Mouse (Mus musculus) small intestine, adult 2 months (tissue): ENCODE measurements around the gene Cdc42ep4. TPM values are rescaled to one million over a fixed set of nuclear protein-coding genes. Genes with fewer than 3 reads are reported as not detected.

Experiments used
- H3K27ac ChIP-seq: fragments of 200-500 bp; 2 replicates; pipeline ENCODE4 v1.5.1; 2012; ENCODE audit warnings: low read depth, low read length, control low read depth, inconsistent platforms; ENCODE audit not compliant: insufficient read depth
- H3K27me3 ChIP-seq: fragments of 200-500 bp; 2 replicates; pipeline ENCODE4 v1.6.1; 2012; ENCODE audit warnings: mild to moderate bottlenecking, moderate library complexity, low read length, inconsistent platforms; ENCODE audit not compliant: control insufficient read depth, insufficient read depth
- H3K36me3 ChIP-seq: fragments of 200-500 bp; 2 replicates; pipeline ENCODE4 v1.6.1; 2012; ENCODE audit warnings: mild to moderate bottlenecking, low read length, control low read depth, inconsistent platforms; ENCODE audit not compliant: control insufficient read depth, insufficient read depth
- H3K4me1 ChIP-seq: fragments of 200-500 bp; 2 replicates; pipeline ENCODE4 v1.6.1; 2012; ENCODE audit warnings: low read length, inconsistent platforms, mixed read lengths; ENCODE audit not compliant: control insufficient read depth, insufficient read depth, insufficient read length
- H3K4me3 ChIP-seq: fragments of 200-500 bp; 2 replicates; pipeline ENCODE4 v1.5.1; 2012; ENCODE audit warnings: low read depth, mild to moderate bottlenecking, control low read depth, inconsistent platforms, low read length, moderate library complexity
- CTCF ChIP-seq: fragments of 200-500 bp; IDR thresholded peaks from 2 replicates; pipeline ENCODE4 v1.5.1; 2012; ENCODE audit warnings: low read depth, mild to moderate bottlenecking, control low read depth, inconsistent platforms, low read length, moderate library complexity, mixed read lengths; ENCODE audit not compliant: insufficient replicate concordance, insufficient read length; ENCODE audit errors: extremely low read depth
- POLR2A ChIP-seq: fragments of 200-500 bp; IDR thresholded peaks from 2 replicates; pipeline ENCODE4 v1.6.1; 2012; ENCODE audit warnings: low read depth, mild to moderate bottlenecking, control low read depth, inconsistent platforms, low read length, moderate library complexity
- WGBS: fragments of 180-500 bp; shearing (Covaris S2); methylation state at CpG from one replicate; pipeline ENCODE4 v1.1.7; 2018; 5-methylcytosine and 5-hydroxymethylcytosine counted together
- polyA plus RNA-seq: library from polyadenylated mRNA; depleted of rRNA; stranded (reverse); fragments of >200 nt; gene quantifications from 2 replicates; pipeline ENCODE4 v1.2.3, GENCODE M21; 2012

Gene Cdc42ep4
- polyA plus RNA-seq, 1 experiment = 41.4 TPM

DNA sequence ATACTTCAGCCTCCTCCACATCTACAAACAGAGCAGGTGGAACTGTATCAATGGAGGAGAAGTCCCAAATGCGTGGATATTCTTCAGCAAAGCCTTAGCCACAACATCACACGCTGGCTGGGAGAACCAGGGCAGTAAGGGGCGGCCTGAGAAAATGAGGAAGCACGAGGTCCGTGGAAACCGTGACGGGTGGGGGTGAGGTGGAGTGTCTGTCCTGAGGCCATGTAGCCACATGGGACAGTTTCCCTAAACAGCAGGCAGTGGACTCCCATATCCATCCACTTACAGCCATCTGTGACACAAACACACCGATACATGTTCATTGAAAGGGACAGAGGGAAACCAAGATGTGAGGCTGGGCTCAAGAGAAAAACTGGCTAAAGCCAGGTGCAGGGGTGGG, 13.8 kb downstream of the Cdc42ep4 start:
- WGBS = 54% methylated on average over 8 of the region's 8 CpGs

DNA sequence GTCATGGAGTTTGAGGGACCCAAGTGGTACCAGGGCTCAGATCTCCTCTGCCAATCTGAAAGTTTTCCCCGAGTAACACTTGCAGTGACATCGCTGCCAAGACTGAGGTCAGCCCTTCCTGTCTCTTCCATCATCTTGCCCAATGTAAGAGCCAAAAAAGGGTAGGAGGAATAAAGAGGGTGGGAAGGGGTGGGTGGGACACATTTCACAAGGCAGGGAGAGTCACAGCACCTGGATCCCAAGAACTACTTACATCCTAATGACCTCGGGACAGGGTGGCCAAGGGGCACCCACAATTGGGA, 14.2 kb downstream of the Cdc42ep4 start:
- Histone ChIP-seq H3K27me3 (no peaks in the 10 kb centered on the region), H3K36me3 (no peaks in the 10 kb centered on the region; the same call in none of the 2 replicates), H3K4me1 (peaks cover 50% of the 10 kb centered on the region), H3K4me3 (no peak overlapping the region), H3K27ac (no peak overlapping the region)
- TF ChIP-seq POLR2A (no peak), CTCF (no peak)
- WGBS = 54% methylated on average over 3 of the region's 3 CpGs

More for the DNA sequence above, 13.8 kb downstream of the Cdc42ep4 start:
- Histone ChIP-seq H3K4me1 (peaks cover 49% of the 10 kb centered on the region), H3K4me3 (no peak overlapping the region), H3K27ac (no peak overlapping the region), H3K27me3 (no peaks in the 10 kb centered on the region), H3K36me3 (peaks cover 3% of the 10 kb centered on the region)
- TF ChIP-seq POLR2A (no peak), CTCF (no peak)

DNA sequence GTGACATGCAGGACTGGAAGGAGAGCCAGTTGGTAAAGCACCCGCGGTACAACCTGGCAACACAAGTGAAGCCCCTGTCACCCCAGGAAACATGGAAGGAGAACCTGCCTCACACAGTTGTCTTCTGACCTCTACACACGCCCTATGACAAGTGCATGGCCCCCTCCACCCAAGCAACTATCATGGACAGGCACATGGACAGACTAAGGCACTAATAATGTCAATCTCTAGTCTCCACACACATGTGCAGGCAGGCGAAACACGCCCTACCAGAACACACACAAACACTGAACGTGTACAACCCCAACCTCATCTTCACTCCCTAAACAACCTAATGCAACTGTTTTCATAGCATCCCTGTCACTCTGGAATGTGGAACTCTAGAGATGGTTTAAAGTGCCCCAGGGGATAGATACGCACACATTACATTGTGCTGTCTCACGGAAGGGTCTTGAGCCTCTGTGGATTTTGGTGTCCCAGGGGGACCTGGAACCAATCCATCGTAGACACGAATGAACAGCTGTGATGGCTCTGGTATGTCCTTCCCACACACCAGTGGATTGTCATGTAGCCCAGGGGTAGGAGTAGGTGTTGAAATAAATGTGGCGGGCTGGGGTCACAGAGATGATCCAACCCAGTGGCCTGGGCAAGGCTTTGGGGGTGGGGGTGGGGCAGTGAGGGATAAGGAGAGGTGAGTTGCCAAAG, 14.7 kb downstream of the Cdc42ep4 start:
- H3K27me3 ChIP-seq = no peaks in the 10 kb centered on the region
- H3K4me3 ChIP-seq = no peak overlapping the region
- H3K36me3 ChIP-seq = no peaks in the 10 kb centered on the region; the same call in 1 of the 2 replicates
- no peak for TF ChIP-seq POLR2A
- TF ChIP-seq CTCF = no peak
- H3K27ac ChIP-seq = no peak overlapping the region
- WGBS = 78% methylated on average over 11 of the region's 11 CpGs
- H3K4me1 ChIP-seq = peaks cover 54% of the 10 kb centered on the region

DNA sequence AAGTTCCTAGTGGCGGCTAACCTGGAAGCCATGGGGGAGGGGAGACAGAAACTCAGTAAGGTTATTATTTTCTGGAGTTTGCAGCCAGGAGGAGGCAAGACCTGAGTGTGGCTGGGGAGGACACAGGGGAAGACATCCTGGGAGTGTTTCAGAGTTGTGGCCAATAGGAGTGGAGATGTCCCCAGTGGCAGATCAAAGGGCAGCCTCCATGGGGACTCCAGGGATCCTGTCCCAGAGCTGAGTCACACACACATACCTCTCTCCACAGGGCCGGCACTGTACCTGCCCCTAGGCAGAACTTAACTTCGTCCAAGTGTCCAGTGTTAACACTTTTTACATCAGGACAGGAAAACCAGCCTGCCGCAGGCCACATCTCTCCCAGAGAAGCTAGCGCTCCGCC, 16.5 kb downstream of the Cdc42ep4 start:
- peaks cover 65% of the 10 kb centered on the region for H3K4me1 ChIP-seq
- WGBS = 34% methylated on average over 6 of the region's 6 CpGs
- H3K27ac ChIP-seq = peak overlapping the region; percentile 22; the same call in 1 of the 2 replicates

DNA sequence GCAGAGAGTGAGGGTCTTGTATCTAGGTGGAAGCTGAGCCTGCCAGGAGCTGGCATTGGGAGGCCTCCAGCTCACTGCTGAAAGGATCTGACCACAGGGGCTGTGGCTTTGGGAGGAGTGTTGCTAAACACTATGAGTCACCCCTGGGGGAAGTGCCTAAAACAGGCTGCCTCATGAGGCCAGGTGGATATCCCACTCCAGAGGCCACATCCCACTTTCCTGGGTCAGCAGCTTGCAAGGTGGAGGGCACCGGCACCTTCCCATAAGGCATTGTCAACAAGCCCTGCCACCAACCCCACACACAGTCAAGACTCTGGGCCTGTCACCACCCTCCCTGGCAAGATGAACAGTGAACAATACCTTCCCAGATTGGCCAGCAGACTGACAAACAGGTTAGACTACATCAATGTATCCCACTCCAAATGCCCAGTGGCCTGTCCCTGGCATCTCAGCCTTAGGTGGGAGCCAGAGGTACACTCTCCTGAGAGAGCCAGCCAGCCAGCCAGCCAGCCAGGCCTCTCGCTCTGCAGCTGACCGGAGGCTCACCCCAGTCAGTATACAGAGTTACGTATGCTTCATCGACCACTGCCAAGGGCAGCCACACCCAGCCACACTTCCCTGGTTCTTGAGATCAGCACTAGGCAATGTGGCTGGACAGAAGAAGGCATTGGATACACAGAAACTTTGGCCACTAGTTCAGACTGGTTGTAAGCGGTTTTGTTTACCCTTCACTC, 17.9 kb downstream of the Cdc42ep4 start:
- Histone ChIP-seq H3K27me3 (no peaks in the 10 kb centered on the region), H3K36me3 (peaks cover 7% of the 10 kb centered on the region), H3K27ac (peak overlapping the region; percentile 72), H3K4me3 (no peak overlapping the region), H3K4me1 (peaks cover 55% of the 10 kb centered on the region)
- TF ChIP-seq POLR2A = no peak
- TF ChIP-seq CTCF = no peak
- WGBS = 15% methylated on average over 6 of the region's 6 CpGs

More for the DNA sequence above, 16.5 kb downstream of the Cdc42ep4 start:
- H3K4me3 ChIP-seq = no peak overlapping the region
- no peaks in the 10 kb centered on the region for H3K27me3 ChIP-seq
- no peaks in the 10 kb centered on the region; the same call in 1 of the 2 replicates for H3K36me3 ChIP-seq
- TF ChIP-seq POLR2A = no peak
- TF ChIP-seq CTCF = no peak

DNA sequence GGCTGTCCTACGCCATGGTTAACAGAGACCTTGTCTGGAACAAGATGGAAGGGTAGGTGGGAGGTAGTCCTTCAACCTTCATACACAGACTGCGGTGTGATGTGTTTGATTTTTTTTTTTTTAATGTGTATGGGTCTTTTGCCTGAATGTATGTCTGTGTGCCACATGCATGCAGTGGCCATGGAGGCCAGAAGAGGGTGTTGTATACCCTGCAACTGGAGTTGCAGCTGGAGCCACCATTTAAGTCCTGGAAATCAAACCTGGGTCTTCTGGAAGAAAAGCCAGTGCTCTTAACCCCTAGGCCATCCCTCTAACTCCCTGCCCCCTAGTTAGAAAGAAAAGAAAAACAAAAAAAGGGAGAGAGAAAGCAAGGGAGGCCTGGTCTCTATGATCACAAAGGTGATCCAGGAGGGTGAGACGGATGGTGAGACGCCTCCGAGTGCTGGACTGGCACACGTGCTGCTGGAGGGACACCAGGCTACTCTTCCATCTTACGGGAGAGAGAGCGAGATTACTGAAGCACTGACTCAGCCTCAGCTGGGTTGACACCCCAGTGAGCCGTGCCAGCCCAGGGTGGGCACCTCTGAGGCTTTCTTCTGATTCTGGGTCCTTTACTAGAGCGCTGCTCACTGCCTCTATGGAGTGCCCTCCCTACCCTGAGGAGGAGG, 19.6 kb downstream of the Cdc42ep4 start:
- peaks cover 45% of the 10 kb centered on the region for H3K4me1 ChIP-seq

DNA sequence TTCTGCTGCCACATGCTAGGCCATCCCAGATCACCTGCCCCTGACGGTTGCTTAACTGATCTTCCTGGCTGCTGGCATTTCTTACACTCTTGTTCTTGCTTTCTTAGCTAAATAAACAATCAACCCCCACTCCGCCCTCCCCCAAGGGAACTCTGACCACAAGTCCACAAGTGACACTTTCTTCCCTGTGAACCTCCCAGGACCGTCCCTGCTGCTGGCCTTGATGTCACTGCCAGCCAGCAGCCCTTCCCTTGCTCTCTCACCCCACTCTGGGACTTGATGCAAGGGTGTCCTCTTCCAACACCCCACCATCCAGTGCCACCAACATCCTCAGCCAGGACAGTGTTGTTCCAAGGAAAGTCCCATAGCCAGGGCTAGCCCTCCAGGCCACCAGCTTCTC, 20.8 kb downstream of the Cdc42ep4 start:
- WGBS = 23% methylated on average over 3 of the region's 3 CpGs
- H3K27me3 ChIP-seq = no peaks in the 10 kb centered on the region
- no peak overlapping the region for H3K4me3 ChIP-seq
- peak overlapping the region; percentile 32 for H3K27ac ChIP-seq
- TF ChIP-seq CTCF = no peak
- TF ChIP-seq POLR2A = no peak
- H3K4me1 ChIP-seq = peaks cover 47% of the 10 kb centered on the region
- H3K36me3 ChIP-seq = peaks cover 32% of the 10 kb centered on the region

More for the DNA sequence above, 19.6 kb downstream of the Cdc42ep4 start:
- no peak overlapping the region for H3K27ac ChIP-seq
- 90% methylated on average over 10 of the region's 10 CpGs for WGBS
- TF ChIP-seq POLR2A (no peak), CTCF (peak; percentile 18; the same call in 1 of the 2 replicates)
- H3K4me3 ChIP-seq = no peak overlapping the region
- H3K27me3 ChIP-seq = no peaks in the 10 kb centered on the region
- H3K36me3 ChIP-seq = peaks cover 24% of the 10 kb centered on the region
